Mouse (Mus musculus) intestine, embryonic 15.5 days (tissue): ENCODE measurements around the gene Hfe2. TPM values are rescaled to one million over a fixed set of nuclear protein-coding genes. Genes with fewer than 3 reads are reported as not detected.

ENCODE experiments used
- ATAC-seq: fragments of 200-750 bp; cut with Nextera tagmentation; 2 replicates; pipeline ENCODE4 v1.8.0; 2017; ENCODE audit warnings: moderate TSS enrichment, moderate library complexity
- H3K27ac ChIP-seq: fragments of 300-500 bp; sonication (generic); 2 replicates; pipeline ENCODE4 v1.5.1; 2015; ENCODE audit warnings: mild to moderate bottlenecking, inconsistent platforms
- H3K27me3 ChIP-seq: fragments of 300-500 bp; sonication (generic); replicated peaks from 2 replicates; pipeline ENCODE4 v1.6.1; 2015; ENCODE audit warnings: inconsistent platforms
- H3K36me3 ChIP-seq: fragments of 300-500 bp; sonication (generic); 2 replicates; pipeline ENCODE4 v1.6.1; 2015; ENCODE audit warnings: inconsistent platforms
- H3K4me1 ChIP-seq: fragments of 300-500 bp; sonication (generic); replicated peaks from 2 replicates; pipeline ENCODE4 v1.6.1; 2015; ENCODE audit warnings: inconsistent platforms
- H3K4me2 ChIP-seq: fragments of 300-500 bp; sonication (generic); replicated peaks from 2 replicates; pipeline ENCODE4 v1.6.1; 2015; ENCODE audit warnings: mild to moderate bottlenecking, inconsistent platforms
- H3K4me3 ChIP-seq: fragments of 300-500 bp; sonication (generic); replicated peaks from 2 replicates; pipeline ENCODE4 v1.5.1; 2015; ENCODE audit warnings: inconsistent platforms
- H3K9ac ChIP-seq: fragments of 300-500 bp; sonication (generic); 2 replicates; pipeline ENCODE4 v1.6.1; 2015; ENCODE audit warnings: inconsistent platforms
- H3K9me3 ChIP-seq: fragments of 300-500 bp; sonication (generic); 2 replicates; pipeline ENCODE4 v1.6.1; 2016; ENCODE audit warnings: inconsistent platforms
- WGBS: fragments of 180-500 bp; shearing (Covaris S2); methylation state at CpG from one replicate; pipeline ENCODE4 v1.1.7; 2015; 5-methylcytosine and 5-hydroxymethylcytosine counted together
- polyA plus RNA-seq: library from polyadenylated mRNA; unstranded; fragments of >200 nt; fragmentation: Nextera tagmentation; extraction: Ambion mirVana; gene quantifications from 2 replicates; pipeline ENCODE4 v1.2.1, GENCODE M21; 2015

The Hfe2 gene
- polyA plus RNA-seq, 1 experiment from 2014 or later: 0.29 TPM

DNA sequence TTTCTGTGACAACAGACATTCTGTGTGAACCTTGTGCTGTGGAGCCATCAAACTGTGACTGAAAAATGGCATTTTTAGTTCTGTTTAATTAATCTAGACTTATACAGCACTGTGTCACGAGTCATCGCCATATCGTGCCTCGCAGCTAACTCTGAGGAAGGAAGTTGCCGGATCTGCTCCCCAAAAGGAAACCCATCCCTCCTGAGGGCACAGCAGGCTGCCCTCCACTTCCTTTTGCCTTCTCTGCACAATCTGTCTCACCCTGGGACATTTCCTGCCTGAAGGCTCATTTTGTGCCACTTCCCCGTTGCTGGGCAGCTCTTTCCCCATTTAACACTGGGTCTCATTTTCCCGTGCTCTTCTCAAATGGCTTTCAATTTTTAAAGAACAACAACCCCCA is 39.7 kb downstream of the Hfe2 start:
- no peak; the same call in none of the 2 replicates for ATAC-seq
- H3K4me3 ChIP-seq: no peak overlapping the region
- peaks cover 38% of the 10 kb centered on the region for H3K4me1 ChIP-seq
- H3K27ac ChIP-seq: peak overlapping the region; percentile 81
- no peaks in the 10 kb centered on the region for H3K9me3 ChIP-seq
- 43% methylated on average over 7 of the region's 7 CpGs for WGBS
- H3K36me3 ChIP-seq: peaks cover 9% of the 10 kb centered on the region; the same call in 1 of the 2 replicates
- peak overlapping the region; percentile 27 for H3K4me2 ChIP-seq
- no peaks in the 10 kb centered on the region for H3K27me3 ChIP-seq
- no peak overlapping the region for H3K9ac ChIP-seq

DNA sequence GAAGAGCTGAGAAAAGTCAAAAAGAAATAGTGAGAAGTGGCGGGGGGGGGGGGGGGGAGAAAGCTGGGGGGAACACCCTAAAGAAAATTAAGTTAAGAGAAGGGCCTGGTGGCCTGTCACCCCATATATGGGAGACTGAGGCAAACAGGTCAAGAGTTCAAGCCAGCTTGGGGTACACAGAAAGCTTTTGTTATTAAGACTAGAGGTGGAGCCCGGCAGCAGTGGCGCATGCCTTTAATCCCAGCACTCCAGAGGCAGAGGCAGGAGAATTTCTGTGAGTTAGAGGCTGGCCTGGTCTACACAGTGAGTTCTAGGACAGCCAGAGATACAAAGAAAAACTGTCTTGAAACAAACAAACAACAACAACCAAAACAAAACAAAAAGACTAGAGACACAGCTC is 40.1 kb downstream of the Hfe2 start:
- H3K9ac ChIP-seq: no peak overlapping the region
- H3K4me1 ChIP-seq: peaks cover 33% of the 10 kb centered on the region
- no peaks in the 10 kb centered on the region for H3K27me3 ChIP-seq
- H3K4me2 ChIP-seq: no peak overlapping the region
- peak overlapping the region; percentile 81; the same call in 1 of the 2 replicates for H3K27ac ChIP-seq
- H3K9me3 ChIP-seq: no peaks in the 10 kb centered on the region
- no peak for ATAC-seq
- H3K36me3 ChIP-seq: peaks cover 9% of the 10 kb centered on the region; the same call in 1 of the 2 replicates
- no peak overlapping the region for H3K4me3 ChIP-seq
- 84% methylated on average over 2 of the region's 3 CpGs for WGBS

DNA sequence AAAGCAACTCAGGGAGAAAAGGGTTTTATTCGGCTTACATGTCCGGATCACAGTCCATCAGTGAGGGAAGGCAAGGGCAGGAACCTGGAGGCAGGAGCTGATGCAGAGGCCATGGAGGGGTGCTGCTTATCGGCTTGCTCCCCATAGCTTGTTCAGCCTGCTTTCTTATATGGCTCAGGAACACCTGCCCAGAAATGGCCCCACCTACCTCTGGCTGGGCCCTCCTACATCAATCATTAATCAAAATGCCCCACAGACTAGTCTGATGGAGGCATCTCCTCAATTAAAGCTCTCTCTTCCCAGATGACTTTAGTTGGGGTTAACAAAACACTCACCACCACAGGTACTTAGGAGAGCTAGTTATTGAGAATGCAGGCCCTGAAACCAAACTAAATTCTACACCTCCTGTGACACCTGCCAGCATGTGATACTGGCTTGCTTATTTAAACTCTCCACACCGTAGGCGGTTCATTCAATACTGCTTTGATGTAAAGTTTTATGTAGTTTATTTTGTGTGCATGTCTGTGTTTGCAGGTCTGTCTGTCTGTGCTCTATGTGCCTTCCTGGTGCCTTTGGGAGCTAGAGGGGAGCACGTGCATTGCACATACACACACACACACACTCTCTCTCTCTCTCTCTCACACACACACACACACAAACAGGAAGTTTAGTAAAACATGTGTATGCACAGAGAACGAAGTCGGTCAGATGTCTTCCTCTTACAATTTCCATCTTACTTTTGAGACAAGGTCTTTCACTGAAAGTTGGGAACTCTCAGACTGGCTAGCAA is 41.9 kb downstream of the Hfe2 start:
- WGBS: 73% methylated on average over 8 of the region's 8 CpGs

DNA sequence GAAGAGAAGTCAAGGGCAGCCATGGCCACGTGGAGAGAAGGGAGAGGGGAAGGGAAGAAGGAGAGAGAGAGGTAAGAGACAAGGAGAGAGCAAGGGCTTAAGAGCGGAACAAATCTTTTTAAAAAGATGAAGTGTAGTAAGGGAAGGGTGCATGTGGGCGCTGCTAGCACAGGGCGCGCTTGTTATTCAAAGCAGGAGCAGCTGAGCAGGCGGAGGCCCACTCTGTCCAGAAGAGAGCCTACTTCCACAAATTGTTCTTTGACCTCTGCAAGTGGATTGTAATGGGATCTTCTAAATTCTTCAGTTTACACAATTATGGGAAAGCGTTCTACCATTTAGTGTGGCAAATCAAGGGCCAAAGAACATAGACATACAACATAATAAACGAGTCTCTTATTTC is 43.6 kb downstream of the Hfe2 start:
- H3K27me3 ChIP-seq: no peaks in the 10 kb centered on the region
- no peaks in the 10 kb centered on the region for H3K36me3 ChIP-seq
- no peak overlapping the region for H3K27ac ChIP-seq
- 79% methylated on average over 8 of the region's 8 CpGs for WGBS
- H3K9me3 ChIP-seq: no peaks in the 10 kb centered on the region
- H3K4me1 ChIP-seq: peaks cover 15% of the 10 kb centered on the region
- ATAC-seq: no peak
- no peak overlapping the region for H3K4me2 ChIP-seq
- no peak overlapping the region for H3K4me3 ChIP-seq
- no peak overlapping the region for H3K9ac ChIP-seq

More for the DNA sequence above, 41.9 kb downstream of the Hfe2 start:
- Histone ChIP-seq H3K9ac (no peak overlapping the region), H3K27me3 (no peaks in the 10 kb centered on the region), H3K4me3 (no peak overlapping the region), H3K4me2 (no peak overlapping the region), H3K4me1 (peaks cover 18% of the 10 kb centered on the region), H3K9me3 (no peaks in the 10 kb centered on the region), H3K27ac (no peak overlapping the region), H3K36me3 (no peaks in the 10 kb centered on the region)
- no peak for ATAC-seq

DNA sequence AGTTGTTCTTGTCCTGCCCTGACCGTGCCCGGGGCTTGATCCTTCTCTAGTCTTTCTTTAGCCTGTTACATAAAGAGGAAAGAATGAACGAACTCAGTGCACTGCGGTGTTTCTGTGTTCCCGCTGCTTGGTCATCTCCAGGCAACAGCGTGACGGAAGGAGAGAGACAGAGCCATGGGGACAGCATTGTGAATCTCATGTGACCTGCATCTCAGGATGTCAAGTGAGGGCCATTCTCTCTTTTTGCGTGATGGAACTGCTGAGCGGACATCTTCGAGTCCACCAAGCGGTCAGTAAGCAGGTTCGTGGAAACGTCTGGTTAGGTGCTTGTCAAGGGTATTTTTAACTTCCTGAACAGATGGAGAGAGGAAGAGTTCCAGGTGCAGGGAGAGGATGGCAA is 44.5 kb downstream of the Hfe2 start:
- Histone ChIP-seq H3K9ac (no peak overlapping the region), H3K27me3 (no peaks in the 10 kb centered on the region), H3K4me2 (no peak overlapping the region), H3K4me1 (peaks cover 6% of the 10 kb centered on the region), H3K9me3 (no peaks in the 10 kb centered on the region), H3K27ac (no peak overlapping the region), H3K36me3 (no peaks in the 10 kb centered on the region), H3K4me3 (no peak overlapping the region)
- 91% methylated on average over 13 of the region's 13 CpGs for WGBS
- no peak for ATAC-seq

DNA sequence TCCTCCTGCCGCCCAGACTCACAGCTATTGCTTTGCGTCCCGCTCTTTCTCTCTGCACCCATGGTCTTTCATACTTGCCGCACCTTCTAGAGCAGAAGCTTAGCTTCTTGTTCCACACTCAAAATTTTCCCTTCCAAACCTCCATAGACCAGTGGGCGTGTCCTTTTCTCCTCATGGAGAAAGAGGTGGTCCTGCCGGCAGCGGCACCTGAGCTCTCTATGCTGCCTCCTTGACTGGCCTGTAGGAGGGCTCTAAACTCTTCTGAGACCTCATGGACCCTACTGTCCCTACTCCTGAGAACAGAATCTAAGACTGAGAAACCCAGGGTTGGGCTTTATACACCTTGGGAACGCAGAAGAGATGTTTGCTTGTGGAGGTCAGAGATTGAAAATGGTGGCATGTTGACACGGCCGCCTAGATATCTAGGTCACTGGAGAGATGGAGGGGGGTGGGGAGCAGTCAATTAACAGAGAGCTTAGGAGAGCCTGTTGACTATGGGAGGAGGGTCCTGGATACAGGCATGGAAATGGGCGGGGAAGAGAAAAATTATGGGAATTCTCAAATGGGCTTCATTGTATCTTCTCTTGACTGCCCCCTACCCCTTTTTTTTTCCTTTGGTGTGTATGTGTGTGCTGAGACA is 45.1 kb downstream of the Hfe2 start:
- ATAC-seq: no peak
- WGBS: 80% methylated on average over 11 of the region's 11 CpGs
- no peak overlapping the region for H3K4me2 ChIP-seq
- H3K36me3 ChIP-seq: no peaks in the 10 kb centered on the region
- peaks cover 4% of the 10 kb centered on the region; the same call in 1 of the 2 replicates for H3K4me1 ChIP-seq
- no peaks in the 10 kb centered on the region for H3K9me3 ChIP-seq
- no peak overlapping the region for H3K27ac ChIP-seq
- no peak overlapping the region for H3K4me3 ChIP-seq
- no peaks in the 10 kb centered on the region for H3K27me3 ChIP-seq
- no peak overlapping the region for H3K9ac ChIP-seq

DNA sequence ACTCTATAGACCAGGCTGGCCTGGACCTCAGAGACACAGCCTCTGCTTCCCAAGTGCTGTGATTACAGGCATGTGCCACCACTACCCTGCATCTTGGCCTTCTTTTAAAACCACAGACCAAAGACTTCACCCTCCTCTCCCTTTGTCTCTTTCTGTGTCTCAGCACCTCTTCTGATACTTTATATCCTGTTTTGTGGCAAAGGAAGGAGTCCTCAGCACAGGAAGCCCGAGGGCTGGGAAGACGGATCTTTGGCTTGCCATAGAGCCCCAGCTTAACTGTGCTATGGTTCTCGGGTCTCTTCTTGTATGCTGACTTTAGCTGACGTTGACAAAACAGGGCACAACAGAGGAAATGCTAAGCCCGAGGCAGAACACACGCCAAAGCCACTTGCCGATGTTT is 45.7 kb downstream of the Hfe2 start:
- 65% methylated on average over 7 of the region's 7 CpGs for WGBS
- ATAC-seq: no peak
- Histone ChIP-seq H3K9ac (no peak overlapping the region), H3K36me3 (no peaks in the 10 kb centered on the region), H3K27me3 (no peaks in the 10 kb centered on the region), H3K4me3 (no peak overlapping the region), H3K27ac (no peak overlapping the region), H3K4me1 (peaks cover 9% of the 10 kb centered on the region; the same call in 1 of the 2 replicates), H3K4me2 (no peak overlapping the region), H3K9me3 (no peaks in the 10 kb centered on the region)

DNA sequence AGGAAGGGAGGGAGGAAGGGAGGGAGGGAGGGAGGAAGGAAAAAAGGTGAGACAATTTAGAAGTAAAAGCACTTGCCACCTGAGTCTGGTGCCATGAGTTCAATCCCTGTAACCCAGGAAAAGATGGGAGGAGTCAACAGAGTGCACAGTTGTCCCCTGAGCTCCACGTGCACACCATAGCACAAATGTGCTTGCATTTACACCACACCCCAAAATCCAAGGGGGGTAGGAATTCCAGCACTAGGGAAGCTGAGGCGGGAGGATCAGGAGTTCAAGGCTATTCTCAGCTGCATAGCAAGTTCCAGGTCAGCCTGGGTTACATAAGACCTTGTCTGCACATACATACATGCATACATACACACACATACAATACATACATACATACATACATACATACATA is 46.4 kb downstream of the Hfe2 start:
- no peaks in the 10 kb centered on the region for H3K27me3 ChIP-seq
- H3K27ac ChIP-seq: no peak overlapping the region
- H3K4me2 ChIP-seq: no peak overlapping the region
- no peaks in the 10 kb centered on the region for H3K9me3 ChIP-seq
- H3K36me3 ChIP-seq: no peaks in the 10 kb centered on the region
- peaks cover 15% of the 10 kb centered on the region for H3K4me1 ChIP-seq
- H3K9ac ChIP-seq: no peak overlapping the region
- 86% methylated on average over 2 of the region's 2 CpGs for WGBS
- no peak for ATAC-seq
- no peak overlapping the region for H3K4me3 ChIP-seq

DNA sequence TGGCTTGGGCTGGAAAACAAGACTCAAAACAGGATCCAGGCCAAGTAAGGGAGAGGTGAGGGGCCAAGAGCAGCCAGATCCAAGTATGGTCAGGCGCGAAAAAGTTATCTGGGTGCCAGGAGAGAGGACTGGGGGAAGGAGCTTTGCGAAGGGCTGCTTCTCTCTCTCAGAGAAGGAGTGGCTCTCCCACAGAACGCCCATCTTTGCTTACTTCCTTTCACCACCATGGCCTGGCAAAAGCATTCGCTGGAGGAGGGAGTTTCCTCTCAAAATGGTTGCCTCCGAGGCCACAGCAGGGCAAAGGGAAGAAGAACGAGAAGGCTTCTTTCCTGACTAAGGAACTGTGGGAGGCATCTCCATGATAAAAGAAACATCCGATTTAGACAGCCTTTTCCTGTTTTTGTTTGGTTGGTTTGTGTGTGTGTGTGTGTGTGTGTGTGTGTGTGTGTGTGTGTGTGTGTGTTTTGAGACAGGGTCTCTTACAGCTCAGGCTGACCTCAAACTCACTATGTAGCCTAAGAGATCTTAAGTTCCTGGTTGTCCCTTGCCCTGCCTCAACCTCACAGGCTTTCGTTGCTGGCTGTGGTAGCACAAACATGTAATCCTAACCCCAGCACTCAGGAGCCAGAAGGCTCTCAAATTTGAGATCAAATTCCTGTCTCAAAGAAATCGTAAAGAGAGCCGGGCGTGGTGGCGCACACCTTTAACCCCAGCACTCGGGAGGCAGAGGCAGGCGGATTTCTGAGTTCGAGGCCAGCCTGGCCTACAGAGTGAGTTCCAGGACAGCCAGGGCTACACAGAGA is 47.1 kb downstream of the Hfe2 start:
- no peak overlapping the region for H3K9ac ChIP-seq
- no peaks in the 10 kb centered on the region for H3K27me3 ChIP-seq
- no peak overlapping the region for H3K4me3 ChIP-seq
- H3K27ac ChIP-seq: 0 out of 2 replicates have a peak overlapping the region, but pooled peaks have one; percentile 34
- no peak for ATAC-seq
- H3K9me3 ChIP-seq: no peaks in the 10 kb centered on the region
- peaks cover 18% of the 10 kb centered on the region for H3K4me1 ChIP-seq
- H3K36me3 ChIP-seq: no peaks in the 10 kb centered on the region
- no peak overlapping the region for H3K4me2 ChIP-seq
- WGBS: 72% methylated on average over 16 of the region's 16 CpGs

DNA sequence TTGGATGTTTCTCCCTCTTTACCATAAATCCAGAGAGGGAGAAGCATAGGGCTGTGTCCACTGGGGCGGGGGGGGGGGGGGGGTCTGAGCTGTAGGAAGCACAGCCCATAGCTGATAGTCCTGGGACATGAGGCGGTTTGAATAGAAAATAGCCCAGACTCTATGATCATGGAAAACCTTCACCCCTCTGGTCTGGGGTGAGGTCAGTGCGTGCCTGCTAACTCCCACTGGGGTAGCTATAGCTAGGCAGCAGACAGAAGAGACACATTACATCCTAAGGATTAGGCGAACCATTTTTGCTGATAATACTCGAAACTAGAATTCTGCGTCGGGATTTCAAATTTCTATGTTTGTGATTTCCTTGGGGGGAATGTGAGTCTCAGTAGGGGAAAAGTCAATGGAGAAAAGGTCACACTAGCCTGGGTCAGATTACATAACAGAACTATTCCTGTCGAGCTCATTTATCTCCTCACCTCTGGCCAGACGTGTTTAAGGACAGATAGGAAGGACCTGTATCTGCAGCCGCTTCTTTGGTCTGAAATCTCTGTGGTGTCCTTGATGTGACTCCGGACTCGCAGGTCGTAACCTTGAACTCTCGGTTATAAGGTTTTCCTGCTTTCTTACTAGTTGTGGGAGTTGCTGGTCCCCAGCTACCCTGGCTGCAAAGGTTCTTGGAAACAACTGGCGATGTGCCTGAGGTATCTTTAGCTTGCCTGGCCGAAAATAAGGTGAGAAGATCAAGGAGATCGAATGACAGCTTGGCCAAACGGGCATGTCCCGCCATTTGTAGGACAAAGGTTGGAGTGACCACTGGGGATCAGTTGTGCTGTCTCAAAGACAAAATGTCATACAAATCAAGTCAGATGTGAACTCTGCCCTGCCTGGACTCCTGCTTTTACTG is 48.9 kb downstream of the Hfe2 start:
- no peaks in the 10 kb centered on the region for H3K36me3 ChIP-seq
- H3K9me3 ChIP-seq: no peaks in the 10 kb centered on the region
- 0 out of 2 replicates have a peak overlapping the region, but pooled peaks have one; percentile 1 for H3K27ac ChIP-seq
- no peak overlapping the region for H3K4me3 ChIP-seq
- peaks cover 23% of the 10 kb centered on the region for H3K4me1 ChIP-seq
- WGBS: 77% methylated on average over 18 of the region's 19 CpGs
- H3K9ac ChIP-seq: no peak overlapping the region
- H3K27me3 ChIP-seq: no peaks in the 10 kb centered on the region
- no peak overlapping the region for H3K4me2 ChIP-seq
- no peak for ATAC-seq

DNA sequence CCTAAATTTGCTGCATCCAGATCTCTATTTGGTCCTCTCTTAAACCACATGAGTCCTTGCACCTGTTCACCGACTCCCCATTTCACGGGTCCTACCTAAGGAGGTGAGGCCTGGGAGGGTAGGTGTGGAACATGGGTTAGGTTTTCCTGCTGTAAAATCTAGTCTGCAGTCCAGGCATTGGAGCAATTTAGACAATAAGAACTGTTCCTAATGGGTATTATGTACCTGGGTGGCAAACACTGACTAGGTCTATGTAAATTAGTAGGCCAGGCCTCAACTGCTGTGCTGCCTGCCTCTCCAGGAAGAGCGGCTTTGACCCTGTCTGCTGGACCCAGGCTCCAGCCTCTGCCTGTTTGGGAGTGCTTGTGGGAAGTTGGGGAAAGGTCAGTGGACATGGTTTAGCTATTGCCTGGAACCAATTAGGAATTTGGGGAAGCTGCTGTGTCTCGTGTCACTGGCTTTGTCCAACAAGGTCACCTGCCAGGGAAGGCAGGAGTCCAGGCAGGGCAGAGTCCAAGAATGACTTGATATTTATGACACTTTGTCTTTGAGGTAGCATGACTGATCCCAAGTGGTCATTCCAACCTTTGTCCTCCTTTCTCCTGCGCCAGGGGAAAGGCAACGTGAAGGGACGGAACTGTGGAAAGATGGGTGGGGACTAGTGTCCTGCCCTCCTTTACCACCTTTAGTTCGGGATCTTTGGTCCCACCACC is 50.5 kb downstream of the Hfe2 start:
- Histone ChIP-seq H3K27ac (peak overlapping the region; percentile 93), H3K9ac (no peak overlapping the region), H3K27me3 (no peaks in the 10 kb centered on the region), H3K9me3 (no peaks in the 10 kb centered on the region), H3K4me1 (peaks cover 26% of the 10 kb centered on the region), H3K4me2 (peak overlapping the region; percentile 52), H3K4me3 (no peak overlapping the region), H3K36me3 (no peaks in the 10 kb centered on the region)
- ATAC-seq: peak; percentile 24
- 67% methylated on average over 8 of the region's 8 CpGs for WGBS
